13 mouse cellular contexts compared by ENCODE assay signal in the genomic region with DNA sequence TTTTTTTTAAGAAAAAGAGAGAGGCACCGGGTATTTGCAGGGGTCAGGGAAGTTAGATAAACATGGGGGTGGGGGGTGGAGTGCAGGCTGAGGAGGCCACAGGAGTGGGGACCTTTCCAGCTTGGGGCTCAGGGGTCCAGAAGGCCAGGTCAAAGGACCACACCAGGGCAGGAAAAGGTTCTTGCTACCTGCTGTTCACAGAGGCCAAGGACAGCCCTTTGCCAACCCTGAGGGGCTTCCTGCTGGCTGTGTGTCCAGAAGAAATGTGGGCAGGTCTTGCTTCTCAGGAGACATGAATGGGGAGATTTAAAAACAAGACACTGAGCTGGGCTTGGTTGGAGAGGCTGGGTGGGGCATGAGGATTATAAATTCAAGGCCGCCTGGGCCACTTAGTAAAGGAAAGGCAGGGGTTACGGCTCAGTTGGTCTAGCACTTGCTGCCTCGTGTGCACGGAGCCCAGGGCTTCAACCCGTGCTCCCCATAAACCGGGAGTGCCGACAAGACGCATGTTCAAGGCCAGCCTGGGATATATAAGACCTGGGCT. TPM values are rescaled to one million over a fixed set of nuclear protein-coding genes. Genes with fewer than 3 reads are reported as not detected.
DNase-seq lines count a peak whose midpoint lies in the region; ATAC-seq and TF ChIP-seq lines count a peak whose summit lies in the region.
"Had no signal": no experiment of that assay in that cellular context is flagged by ENCODE, and none has a peak within 500 bp of the region (broad histone marks: within the 10 kb centered on the region; RNA-seq: fewer than 3 reads in every experiment).

No protein-coding gene starts in this region.

- no peak overlapping the region; the same call in 1 of the 2 replicates for H3K4me2 ChIP-seq in forebrain, embryonic 15.5 days (replicated peaks)
- no peak overlapping the region for H3K4me2 ChIP-seq in limb, embryonic 12.5 days
- H3K4me2 ChIP-seq: heart, embryonic 15.5 days; stomach, embryonic 15.5 days had no signal

- no peaks in the 10 kb centered on the region for H3K27me3 ChIP-seq in ES-Bruce4 (ENCODE audit: control insufficient read depth, insufficient read depth, low read length, poor library complexity, severe bottlenecking)
- H3K27me3 ChIP-seq in forebrain, embryonic 15.5 days, result no peaks in the 10 kb centered on the region
- peaks cover 15% of the 10 kb centered on the region; the same call in 1 of the 2 replicates for H3K27me3 ChIP-seq in limb, embryonic 12.5 days
- H3K27me3 ChIP-seq: stomach, embryonic 15.5 days had no signal

- TF ChIP-seq EP300 in ES-Bruce4 (IDR thresholded peaks at IDR 0.05; ENCODE audit: insufficient read depth, low read depth, low read length), result 0 out of 2 replicates have a peak, but pooled peaks have one; percentile 40

- no peak overlapping the region for H3K4me3 ChIP-seq in ES-Bruce4 (ENCODE audit: low read depth, low read length)
- H3K4me3 ChIP-seq in forebrain, embryonic 15.5 days, result no peak overlapping the region
- H3K4me3 ChIP-seq in limb, embryonic 12.5 days (replicated peaks), result no peak overlapping the region
- H3K4me3 ChIP-seq: heart, embryonic 15.5 days; stomach, embryonic 15.5 days had no signal

- TF ChIP-seq POLR2A in ES-Bruce4 (IDR thresholded peaks at IDR 0.05; ENCODE audit: insufficient read depth, low read length), result no peak

- ATAC-seq in forebrain, embryonic 15.5 days (replicated peaks), result no peak
- ATAC-seq in limb, embryonic 12.5 days (ENCODE audit: insufficient number of reproducible peaks, insufficient read depth, low FRiP score, low TSS enrichment, low read depth), result no peak

- no peak for TF ChIP-seq CTCF in ES-Bruce4 (IDR thresholded peaks at IDR 0.05; ENCODE audit: low read depth, low read length)

- peak; percentile 39 for DNase-seq in embryo, embryonic 10 days (ENCODE audit: low spot score)
- no peak for DNase-seq in adrenal gland, adult 18-20 months (ENCODE audit: low spot score in 2 of 2)
- no peak for DNase-seq in thymus, postnatal 14 days
- no peak for DNase-seq in urinary bladder, postnatal 14 days (ENCODE audit: low spot score)
- DNase-seq: cerebellum, adult 11 months; lung, postnatal 4 days; thymus, postnatal 4 days had no signal

- no peaks in the 10 kb centered on the region for H3K9me3 ChIP-seq in ES-Bruce4 (replicated peaks; ENCODE audit: control insufficient read depth, insufficient read depth, low read length, poor library complexity, severe bottlenecking)
- H3K9me3 ChIP-seq in forebrain, embryonic 15.5 days, result no peaks in the 10 kb centered on the region
- peaks cover 17% of the 10 kb centered on the region; the same call in 1 of the 2 replicates for H3K9me3 ChIP-seq in limb, embryonic 12.5 days
- H3K9me3 ChIP-seq: heart, embryonic 15.5 days; stomach, embryonic 15.5 days had no signal

- no peaks in the 10 kb centered on the region for H3K36me3 ChIP-seq in ES-Bruce4 (ENCODE audit: control insufficient read depth, insufficient read depth, low read length, poor library complexity, severe bottlenecking)
- no peaks in the 10 kb centered on the region for H3K36me3 ChIP-seq in forebrain, embryonic 15.5 days
- H3K36me3 ChIP-seq in limb, embryonic 12.5 days, result 0 out of 2 replicates have a peak, but pooled peaks cover 2% of the 10 kb centered on the region
- H3K36me3 ChIP-seq: heart, embryonic 15.5 days; stomach, embryonic 15.5 days had no signal

- WGBS in forebrain, embryonic 15.5 days, result 21% methylated on average over 9 of the region's 9 CpGs
- 31% methylated on average over 9 of the region's 9 CpGs for WGBS in limb, embryonic 12.5 days

- H3K27ac ChIP-seq in ES-Bruce4 (ENCODE audit: insufficient read depth, low read length), result no peak overlapping the region
- peak overlapping the region; percentile 88 for H3K27ac ChIP-seq in forebrain, embryonic 15.5 days (replicated peaks)
- H3K27ac ChIP-seq in limb, embryonic 12.5 days, result peak overlapping the region; percentile 35; the same call in 1 of the 2 replicates
- H3K27ac ChIP-seq: heart, embryonic 15.5 days; liver, embryonic 14.5 days; stomach, embryonic 15.5 days had no signal

- no peak overlapping the region for H3K9ac ChIP-seq in ES-Bruce4 (ENCODE audit: low read depth, poor library complexity, severe bottlenecking)
- no peak overlapping the region for H3K9ac ChIP-seq in forebrain, embryonic 15.5 days (replicated peaks)
- peak overlapping the region; percentile 37; the same call in 1 of the 2 replicates for H3K9ac ChIP-seq in limb, embryonic 12.5 days (replicated peaks)
- H3K9ac ChIP-seq: heart, embryonic 15.5 days; liver, embryonic 14.5 days; stomach, embryonic 15.5 days had no signal

- H3K4me1 ChIP-seq in ES-Bruce4 (ENCODE audit: control insufficient read depth, insufficient read depth, low read length), result no peaks in the 10 kb centered on the region
- peaks cover 42% of the 10 kb centered on the region for H3K4me1 ChIP-seq in forebrain, embryonic 15.5 days
- peaks cover 15% of the 10 kb centered on the region for H3K4me1 ChIP-seq in limb, embryonic 12.5 days (replicated peaks)
- H3K4me1 ChIP-seq: heart, embryonic 15.5 days; stomach, embryonic 15.5 days had no signal

RNA-seq across cellular contexts. Expression of a gene that starts 41.1 kb away (rescaled TPM):
- polyA plus RNA-seq in ES-Bruce4 (2011; ENCODE audit: insufficient read depth, insufficient read length, low read depth, missing spikeins), result 5.8 TPM in 2 replicates
- polyA plus RNA-seq in forebrain, embryonic 15.5 days (2015; fragmentation: Nextera tagmentation; extraction: Ambion mirVana), result 58.9 and 59.3 TPM in 2 replicates
- 52.8 and 54.6 TPM in 2 replicates for polyA plus RNA-seq in limb, embryonic 12.5 days (2016; fragmentation: Nextera tagmentation; extraction: Ambion mirVana)
- 1 to 10 TPM; 5.1 to 5.4 TPM for total RNA-seq in adrenal gland, adult 18-20 months (2021)

RNA-seq across cellular contexts. Expression of a gene that starts 52.4 kb away (rescaled TPM):
- polyA plus RNA-seq in ES-Bruce4 (2011; ENCODE audit: insufficient read depth, insufficient read length, low read depth, missing spikeins), result 8.0 and 8.5 TPM in 2 replicates
- 5.9 and 6.7 TPM in 2 replicates for polyA plus RNA-seq in forebrain, embryonic 15.5 days (2015; fragmentation: Nextera tagmentation; extraction: Ambion mirVana)
- 12.7 and 13.1 TPM in 2 replicates for polyA plus RNA-seq in limb, embryonic 12.5 days (2016; fragmentation: Nextera tagmentation; extraction: Ambion mirVana)
- 10 to 100 TPM; 28.4 to 29.6 TPM for total RNA-seq in adrenal gland, adult 18-20 months (2021)
